20 mouse cellular contexts compared by ENCODE assay signal in the genomic region with DNA sequence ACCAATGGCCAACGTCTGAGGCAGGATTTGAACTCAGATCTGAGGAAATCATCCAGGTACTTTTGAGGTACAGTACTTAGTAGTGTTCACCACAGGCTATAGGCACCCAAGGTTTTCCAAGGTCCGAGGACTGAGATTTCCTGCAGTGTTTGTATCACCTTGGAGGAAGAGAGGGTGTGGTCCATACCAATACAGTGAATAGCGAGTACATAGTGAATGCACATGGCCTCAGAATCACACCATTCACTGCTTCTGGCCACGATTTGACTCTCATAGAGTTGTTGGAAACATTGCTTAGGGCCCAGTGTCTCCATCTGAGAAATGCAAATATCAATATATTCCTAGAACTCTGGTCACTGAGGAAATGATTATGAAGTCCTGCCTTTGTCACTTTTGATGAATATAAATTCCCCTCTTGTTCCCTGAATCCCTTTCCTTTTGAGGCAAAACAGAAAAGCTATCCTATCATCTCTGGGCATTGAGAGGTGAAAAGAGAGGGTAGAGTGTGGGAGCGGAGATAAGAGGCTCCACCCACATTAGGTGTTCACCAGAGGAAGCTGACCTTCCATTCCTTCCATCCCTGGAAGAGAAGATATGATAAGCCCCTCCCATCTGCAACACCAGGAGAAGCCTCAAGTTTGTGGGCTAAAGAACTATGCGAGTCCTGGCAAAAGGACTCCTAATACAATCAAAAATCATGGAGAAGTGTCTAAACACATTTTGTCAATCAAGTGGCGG.
DNase-seq lines count a peak whose midpoint lies in the region; ATAC-seq and TF ChIP-seq lines count a peak whose summit lies in the region.
"Had no signal": no experiment of that assay in that cellular context is flagged by ENCODE, and none has a peak within 500 bp of the region (broad histone marks: within the 10 kb centered on the region; RNA-seq: fewer than 3 reads in every experiment).

No protein-coding gene starts in this region.

- TF ChIP-seq EP300 in heart, adult 2 months (IDR thresholded peaks at IDR 0.05; ENCODE audit: insufficient read depth, low read depth, low read length) = no peak

- no peak overlapping the region for H3K9ac ChIP-seq in heart, adult 2 months (ENCODE audit: low read depth, low read length)
- peak overlapping the region; percentile 22 for H3K9ac ChIP-seq in liver, embryonic 16.5 days (ENCODE audit: low read depth, low read length)
- H3K9ac ChIP-seq: heart, embryonic 15.5 days; hindbrain, embryonic 12.5 days had no signal

- no peaks in the 10 kb centered on the region for H3K27me3 ChIP-seq in heart, embryonic 10.5 days (ENCODE audit: insufficient read depth, poor library complexity, severe bottlenecking)
- H3K27me3 ChIP-seq in heart, adult 2 months (ENCODE audit: control insufficient read depth, insufficient read depth, low read length) = no peaks in the 10 kb centered on the region
- H3K27me3 ChIP-seq in liver, embryonic 16.5 days (ENCODE audit: control insufficient read depth, insufficient read depth, low read depth, low read length) = no peaks in the 10 kb centered on the region
- H3K27me3 ChIP-seq: heart, embryonic 15.5 days; hindbrain, embryonic 12.5 days had no signal

- 0 out of 2 replicates have a peak, but pooled peaks cover 4% of the 10 kb centered on the region for H3K36me3 ChIP-seq in heart, embryonic 10.5 days
- peaks cover 2% of the 10 kb centered on the region; the same call in 1 of the 2 replicates for H3K36me3 ChIP-seq in heart, adult 2 months (ENCODE audit: control insufficient read depth, insufficient read depth, low read length)
- no peaks in the 10 kb centered on the region for H3K36me3 ChIP-seq in liver, embryonic 16.5 days (ENCODE audit: control insufficient read depth, insufficient read depth)
- H3K36me3 ChIP-seq: heart, embryonic 15.5 days; hindbrain, embryonic 12.5 days had no signal

- intact Hi-C loops in heart, adult 2 months (cut with DNase I) = no loop called here

- H3K4me1 ChIP-seq in heart, embryonic 10.5 days = peaks cover 55% of the 10 kb centered on the region
- peaks cover 3% of the 10 kb centered on the region for H3K4me1 ChIP-seq in heart, adult 2 months (ENCODE audit: control insufficient read depth, insufficient read depth, low read length)
- H3K4me1 ChIP-seq in liver, embryonic 16.5 days (ENCODE audit: control insufficient read depth, low read depth, low read length) = peaks cover 47% of the 10 kb centered on the region

- TF ChIP-seq CTCF in heart, adult 2 months (IDR thresholded peaks at IDR 0.05) = no peak

- H3K79me2 ChIP-seq in heart, adult 2 months (replicated peaks; ENCODE audit: control insufficient read depth, insufficient read depth, low read length) = peaks cover 4% of the 10 kb centered on the region

- H3K27ac ChIP-seq in heart, embryonic 10.5 days = peak overlapping the region; percentile 36; the same call in 1 of the 2 replicates
- no peak overlapping the region for H3K27ac ChIP-seq in heart, adult 2 months
- H3K27ac ChIP-seq in liver, embryonic 16.5 days (ENCODE audit: low read length) = peak overlapping the region; percentile 95
- H3K27ac ChIP-seq: heart, embryonic 15.5 days; hindbrain, embryonic 12.5 days had no signal

- no peak for DNase-seq in heart, embryonic 10.5 days (ENCODE audit: low spot score)
- DNase-seq in heart, adult 2 months = no peak
- DNase-seq in ES-CJ7 (ENCODE audit: low read depth, low spot score) = peak; percentile 16
- DNase-seq in right cerebral cortex, postnatal 10 days (ENCODE audit: low spot score in 2 of 2) = no peak
- no peak for DNase-seq in thymus, postnatal 14 days
- DNase-seq in adrenal gland, postnatal 25 days = no peak
- DNase-seq: cerebellum, postnatal 25 days; gastrocnemius, postnatal 36 days; left cerebral cortex, postnatal 4 days; lung, adult 18-20 months; lung, postnatal 4 days; retina, postnatal 1 day had no signal

- H3K4me3 ChIP-seq in heart, embryonic 10.5 days = no peak overlapping the region
- no peak overlapping the region for H3K4me3 ChIP-seq in heart, adult 2 months
- peak overlapping the region; percentile 13 for H3K4me3 ChIP-seq in liver, embryonic 16.5 days (ENCODE audit: low read depth, low read length)
- H3K4me3 ChIP-seq: heart, embryonic 15.5 days; hindbrain, embryonic 12.5 days had no signal

- peak; percentile 99 for ATAC-seq in erythroid progenitor cell, adult 5-6 weeks (replicated peaks; ENCODE audit: low FRiP score, poor library complexity, severe bottlenecking)
- ATAC-seq in liver, embryonic 16.5 days (ENCODE audit: low read depth) = peak; percentile 97
- ATAC-seq: CD4-positive, CD25-positive, alpha-beta regulatory T cell, adult 4 months; forebrain, embryonic 14.5 days; inflammation-experienced regulatory T-cells, adult 6 months; midbrain, embryonic 16.5 days had no signal

- WGBS in heart, embryonic 10.5 days = 66% methylated on average over 7 of the region's 7 CpGs
- WGBS in heart, adult 2 months = 79% methylated on average over 7 of the region's 7 CpGs
- 52% methylated on average over 7 of the region's 7 CpGs for WGBS in liver, embryonic 16.5 days (ENCODE audit: insufficient replicate concordance)

- TF ChIP-seq POLR2A in heart, adult 2 months (IDR thresholded peaks at IDR 0.05; ENCODE audit: insufficient read depth, low read depth, low read length) = no peak

- no peaks in the 10 kb centered on the region for H3K9me3 ChIP-seq in heart, embryonic 10.5 days
- H3K9me3 ChIP-seq in liver, embryonic 16.5 days (replicated peaks; ENCODE audit: control insufficient read depth, low read length) = no peaks in the 10 kb centered on the region
- H3K9me3 ChIP-seq: heart, embryonic 15.5 days; hindbrain, embryonic 12.5 days had no signal

- peak overlapping the region; percentile 50 for H3K4me2 ChIP-seq in liver, embryonic 16.5 days (ENCODE audit: low read depth, low read length)
- H3K4me2 ChIP-seq: heart, embryonic 15.5 days; hindbrain, embryonic 12.5 days had no signal
